Mouse (Mus musculus) hindbrain, embryonic 15.5 days (tissue): ENCODE results near the gene Pigt. TPM values are rescaled to one million over a fixed set of nuclear protein-coding genes. Genes with fewer than 3 reads are reported as not detected.

ENCODE experiments used
- ATAC-seq: fragments of 200-750 bp; cut with Nextera tagmentation; 2 replicates; pipeline ENCODE4 v1.8.0; 2017; ENCODE audit warnings: low read depth, moderate number of reproducible peaks, moderate TSS enrichment; ENCODE audit not compliant: low FRiP score
- H3K27ac ChIP-seq: fragments of 300-500 bp; sonication (generic); replicated peaks from 2 replicates; pipeline ENCODE4 v1.5.1; 2015; ENCODE audit warnings: mild to moderate bottlenecking, inconsistent platforms
- H3K27me3 ChIP-seq: fragments of 300-500 bp; sonication (generic); 2 replicates; pipeline ENCODE4 v1.6.1; 2015; ENCODE audit warnings: control low read depth, inconsistent platforms
- H3K36me3 ChIP-seq: fragments of 300-500 bp; sonication (generic); 2 replicates; pipeline ENCODE4 v1.6.1; 2015; ENCODE audit warnings: control low read depth, inconsistent platforms
- H3K4me1 ChIP-seq: fragments of 300-500 bp; sonication (generic); replicated peaks from 2 replicates; pipeline ENCODE4 v1.6.1; 2015; ENCODE audit warnings: control low read depth, inconsistent platforms
- H3K4me2 ChIP-seq: fragments of 300-500 bp; sonication (generic); 2 replicates; pipeline ENCODE4 v1.6.1; 2015; ENCODE audit warnings: moderate library complexity, mild to moderate bottlenecking, inconsistent platforms
- H3K4me3 ChIP-seq: fragments of 300-500 bp; sonication (generic); 2 replicates; pipeline ENCODE4 v1.5.1; 2015; ENCODE audit warnings: mild to moderate bottlenecking, inconsistent platforms
- H3K9ac ChIP-seq: fragments of 300-500 bp; sonication (generic); 2 replicates; pipeline ENCODE4 v1.6.1; 2015; ENCODE audit warnings: inconsistent platforms
- H3K9me3 ChIP-seq: fragments of 300-500 bp; sonication (generic); 2 replicates; pipeline ENCODE4 v1.6.1; 2016; ENCODE audit warnings: control low read depth, inconsistent platforms
- WGBS: fragments of 180-500 bp; shearing (Covaris S2); methylation state at CpG from one replicate; pipeline ENCODE4 v1.1.7; 2015; 5-methylcytosine and 5-hydroxymethylcytosine counted together
- polyA plus RNA-seq: library from polyadenylated mRNA; unstranded; fragments of >200 nt; fragmentation: Nextera tagmentation; extraction: Ambion mirVana; gene quantifications from 2 replicates; pipeline ENCODE4 v1.2.1, GENCODE M21; 2015

Gene Pigt
- polyA plus RNA-seq, 1 experiment from 2014 or later = 103 TPM

DNA sequence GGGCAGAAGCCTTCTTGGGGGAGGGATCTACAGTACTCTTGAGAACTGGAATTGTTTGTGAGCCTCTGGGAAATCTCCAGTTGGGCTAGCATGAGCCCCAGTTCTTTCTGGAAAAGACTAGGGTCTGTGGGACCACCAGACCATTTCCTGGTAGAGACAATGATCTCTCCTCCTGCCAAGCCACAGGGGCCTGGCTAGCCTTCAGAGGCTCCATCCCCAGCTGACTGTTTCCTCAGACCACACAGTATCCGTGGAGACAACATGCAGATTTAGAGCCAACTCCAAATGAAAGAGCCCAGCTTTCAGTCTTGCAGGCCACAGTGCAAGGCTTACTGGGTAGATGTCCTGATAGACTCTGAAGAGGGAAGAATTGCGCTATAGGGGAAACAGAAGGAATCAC is 3.2 kb upstream of the Pigt start:
- no peak overlapping the region for H3K4me2 ChIP-seq
- peaks cover 14% of the 10 kb centered on the region for H3K36me3 ChIP-seq
- no peak overlapping the region for H3K9ac ChIP-seq
- H3K4me3 ChIP-seq = no peak overlapping the region
- H3K9me3 ChIP-seq = no peaks in the 10 kb centered on the region
- 44% methylated on average over 2 of the region's 2 CpGs for WGBS
- peak; percentile 49; the same call in 1 of the 2 replicates for ATAC-seq
- H3K27me3 ChIP-seq = no peaks in the 10 kb centered on the region
- H3K4me1 ChIP-seq = peaks cover 19% of the 10 kb centered on the region
- no peak overlapping the region for H3K27ac ChIP-seq

DNA sequence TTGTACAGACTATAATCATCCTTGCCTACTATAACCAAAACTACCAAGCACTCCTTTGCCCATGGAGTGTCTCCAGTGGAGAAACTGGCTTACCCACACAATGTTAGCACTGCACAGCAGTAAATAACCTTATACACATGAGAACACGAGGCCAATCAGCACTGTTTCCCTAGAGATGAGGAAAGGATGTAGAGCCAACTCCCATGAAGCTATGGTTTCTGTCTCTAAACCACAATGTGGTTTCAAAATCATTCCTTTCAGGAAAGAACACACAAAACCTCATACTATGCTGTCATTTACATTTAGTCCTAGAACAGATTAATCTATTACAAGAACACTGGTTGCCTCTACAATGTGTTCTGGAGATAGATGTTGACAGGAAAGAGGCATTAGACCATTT is 989 bp upstream of the Pigt start:
- no peak overlapping the region for H3K9ac ChIP-seq
- 59% methylated on average over 1 of the region's 1 CpGs for WGBS
- ATAC-seq = no peak
- no peaks in the 10 kb centered on the region for H3K9me3 ChIP-seq
- peak overlapping the region; percentile 89 for H3K4me2 ChIP-seq
- H3K4me3 ChIP-seq = peak overlapping the region; percentile 58
- H3K27me3 ChIP-seq = no peaks in the 10 kb centered on the region
- peaks cover 15% of the 10 kb centered on the region for H3K36me3 ChIP-seq
- no peak overlapping the region for H3K27ac ChIP-seq
- peaks cover 23% of the 10 kb centered on the region for H3K4me1 ChIP-seq

DNA sequence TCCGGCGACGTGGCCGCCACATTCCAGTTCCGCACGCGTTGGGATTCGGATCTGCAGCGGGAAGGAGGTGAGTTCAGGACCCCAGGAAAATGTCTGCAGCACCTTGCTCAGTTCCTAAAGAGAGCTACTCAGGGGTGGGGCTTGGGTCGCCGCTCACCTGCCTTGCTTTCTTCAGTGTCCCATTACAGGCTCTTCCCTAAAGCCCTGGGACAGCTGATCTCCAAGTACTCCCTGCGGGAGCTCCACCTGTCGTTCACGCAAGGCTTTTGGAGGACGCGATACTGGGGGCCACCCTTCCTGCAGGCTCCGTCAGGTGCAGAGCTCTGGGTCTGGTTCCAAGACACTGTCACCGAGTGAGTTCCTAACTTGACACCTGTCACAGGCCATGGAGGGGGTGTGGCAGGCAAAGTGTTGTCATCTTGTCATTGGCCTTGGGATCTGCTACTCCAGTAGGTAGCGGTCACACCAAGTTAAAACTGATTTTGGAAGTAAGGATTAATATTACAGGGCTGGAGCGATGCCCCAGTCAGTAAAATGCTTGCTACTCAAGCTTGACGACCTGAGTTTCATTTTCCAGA is 460 bp downstream of the Pigt start:
- Histone ChIP-seq H3K27me3 (no peaks in the 10 kb centered on the region), H3K27ac (peak overlapping the region; percentile 82; the same call in 1 of the 2 replicates), H3K9ac (peak overlapping the region; percentile 68), H3K36me3 (peaks cover 28% of the 10 kb centered on the region), H3K4me2 (peak overlapping the region; percentile 89), H3K9me3 (no peaks in the 10 kb centered on the region), H3K4me3 (peak overlapping the region; percentile 58), H3K4me1 (peaks cover 23% of the 10 kb centered on the region)
- peak; percentile 67 for ATAC-seq
- WGBS = 7% methylated on average over 21 of the region's 21 CpGs

DNA sequence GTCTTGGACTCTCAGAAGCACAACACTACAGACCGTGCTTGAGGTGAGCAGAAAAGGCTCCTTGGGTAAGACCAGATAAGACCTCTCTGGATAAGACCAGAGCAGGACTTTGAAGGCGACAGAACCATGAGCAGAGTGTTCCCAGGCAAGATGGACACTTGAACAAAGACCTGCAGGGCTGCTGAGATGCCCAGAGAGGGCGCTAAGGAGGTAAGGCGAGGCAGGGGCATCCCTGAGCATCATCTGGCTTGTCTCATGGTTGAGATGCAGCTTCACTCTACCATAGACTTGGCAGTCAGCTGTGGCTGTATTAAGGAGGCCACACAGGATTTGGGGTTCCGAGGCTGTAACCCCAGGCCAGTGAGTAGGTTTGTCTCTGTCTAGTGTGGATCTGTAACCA is 2.0 kb downstream of the Pigt start:
- H3K9ac ChIP-seq = no peak overlapping the region
- H3K27me3 ChIP-seq = no peaks in the 10 kb centered on the region
- H3K4me1 ChIP-seq = peaks cover 23% of the 10 kb centered on the region
- no peak overlapping the region for H3K4me2 ChIP-seq
- no peak for ATAC-seq
- peaks cover 43% of the 10 kb centered on the region for H3K36me3 ChIP-seq
- 71% methylated on average over 5 of the region's 5 CpGs for WGBS
- peaks cover 6% of the 10 kb centered on the region; the same call in 1 of the 2 replicates for H3K9me3 ChIP-seq
- no peak overlapping the region for H3K27ac ChIP-seq
- H3K4me3 ChIP-seq = no peak overlapping the region

DNA sequence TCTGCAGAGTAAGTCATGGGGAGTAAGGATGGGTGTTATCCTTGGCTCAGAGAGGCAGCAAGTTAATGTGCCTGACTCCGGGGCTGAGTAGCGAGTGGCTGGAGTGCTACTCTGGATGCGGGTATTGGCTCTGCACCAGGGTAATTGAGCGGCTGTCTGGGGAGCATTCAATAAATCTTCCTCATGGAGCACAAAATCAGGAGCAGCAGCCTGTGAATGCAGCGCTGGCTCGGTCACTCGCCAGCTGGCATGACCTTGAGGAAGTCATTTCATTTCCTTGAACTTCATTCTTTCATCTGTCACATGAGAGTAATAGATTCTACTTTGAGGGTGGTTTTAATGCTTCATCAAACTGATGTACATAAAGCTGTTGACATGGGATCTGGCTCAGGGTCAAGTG is 3.2 kb downstream of the Pigt start:
- Histone ChIP-seq H3K27ac (no peak overlapping the region), H3K4me3 (no peak overlapping the region), H3K4me1 (peaks cover 23% of the 10 kb centered on the region), H3K4me2 (no peak overlapping the region), H3K9me3 (peaks cover 7% of the 10 kb centered on the region; the same call in 1 of the 2 replicates), H3K9ac (no peak overlapping the region), H3K36me3 (peaks cover 55% of the 10 kb centered on the region), H3K27me3 (no peaks in the 10 kb centered on the region)
- 77% methylated on average over 7 of the region's 7 CpGs for WGBS
- 0 out of 2 replicates have a peak, but pooled peaks have one; percentile 9 for ATAC-seq

DNA sequence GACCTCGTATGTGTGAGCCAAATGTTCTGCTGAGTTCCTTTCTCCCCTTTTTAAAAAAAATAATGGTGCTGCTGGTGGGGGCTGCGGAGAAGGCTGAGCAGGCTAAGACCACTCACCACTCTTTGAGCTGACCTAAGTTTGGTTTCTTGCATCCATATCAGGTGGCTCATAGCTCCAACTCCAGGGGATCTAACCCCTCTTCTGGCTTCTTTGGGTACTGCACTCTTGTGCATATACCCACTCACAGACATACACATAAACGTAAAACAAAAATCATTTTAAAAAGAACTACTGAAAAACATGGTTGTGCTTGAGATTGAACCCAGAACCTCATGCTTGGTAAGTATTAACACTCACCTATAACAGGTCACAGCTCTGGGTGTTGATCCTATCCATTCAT is 7.6 kb downstream of the Pigt start:
- H3K27me3 ChIP-seq = no peaks in the 10 kb centered on the region
- no peak overlapping the region for H3K9ac ChIP-seq
- peaks cover 7% of the 10 kb centered on the region; the same call in 1 of the 2 replicates for H3K9me3 ChIP-seq
- no peak for ATAC-seq
- H3K4me2 ChIP-seq = no peak overlapping the region
- 96% methylated on average over 3 of the region's 3 CpGs for WGBS
- H3K36me3 ChIP-seq = peaks cover 57% of the 10 kb centered on the region
- no peaks in the 10 kb centered on the region for H3K4me1 ChIP-seq
- H3K27ac ChIP-seq = no peak overlapping the region
- H3K4me3 ChIP-seq = no peak overlapping the region

DNA sequence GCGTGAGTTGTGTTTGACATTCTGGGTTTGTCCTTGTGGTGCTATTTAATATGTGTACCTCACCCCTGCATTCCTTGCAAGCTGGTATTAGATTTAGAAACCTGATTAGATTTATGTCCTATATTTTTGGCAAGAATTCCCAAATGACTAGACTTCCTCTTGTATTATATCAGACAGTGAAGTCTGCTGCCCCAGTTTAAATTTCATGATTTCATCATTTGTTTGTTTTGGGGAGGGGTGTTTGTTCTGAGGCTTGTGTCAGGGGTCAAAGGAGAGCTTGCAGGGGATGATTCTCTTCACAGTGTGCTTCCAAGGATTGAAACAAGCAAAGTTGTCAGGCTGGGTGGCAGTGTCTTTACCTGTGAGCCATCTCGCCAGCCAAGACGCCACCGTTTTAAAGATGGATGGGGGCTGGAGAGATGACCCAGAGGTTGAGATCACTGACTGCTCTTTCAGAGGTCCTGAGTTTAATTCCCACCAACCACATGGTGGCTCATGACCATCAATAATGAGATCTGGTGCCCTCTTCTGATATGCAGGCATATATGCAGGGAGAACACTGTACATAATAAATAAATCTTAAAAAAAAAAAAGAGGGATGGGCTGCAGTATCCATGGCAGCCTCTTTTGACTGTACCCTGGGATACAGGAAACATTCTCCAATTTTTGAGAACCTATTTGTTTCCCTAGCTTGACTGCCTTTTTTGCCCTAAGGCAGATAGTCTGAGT is 8.5 kb downstream of the Pigt start:
- Histone ChIP-seq H3K9me3 (peaks cover 7% of the 10 kb centered on the region; the same call in 1 of the 2 replicates), H3K4me2 (no peak overlapping the region), H3K4me1 (no peaks in the 10 kb centered on the region), H3K4me3 (no peak overlapping the region), H3K27me3 (no peaks in the 10 kb centered on the region), H3K27ac (no peak overlapping the region), H3K9ac (no peak overlapping the region), H3K36me3 (peaks cover 49% of the 10 kb centered on the region)
- ATAC-seq = no peak
- 93% methylated on average over 4 of the region's 4 CpGs for WGBS

DNA sequence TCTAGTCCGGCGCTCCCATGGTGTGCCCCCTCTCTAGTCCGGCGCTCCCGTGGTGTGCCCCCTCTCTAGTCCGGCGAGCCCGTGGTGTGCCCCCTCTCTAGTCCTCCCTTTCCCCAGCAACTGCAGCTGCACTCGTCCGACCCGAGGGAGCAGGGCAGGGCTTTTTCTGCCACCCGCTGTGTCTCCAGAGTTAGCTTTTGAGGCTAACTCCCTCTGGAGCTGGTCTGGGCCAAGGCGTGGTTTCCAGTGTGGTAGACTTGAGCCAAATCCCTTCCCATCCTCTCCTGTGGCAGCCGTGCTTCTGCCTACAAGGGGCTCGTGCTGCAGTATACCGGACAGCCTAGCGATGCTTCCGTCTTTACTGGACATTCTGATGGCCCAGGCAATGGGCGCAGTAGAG is 10.5 kb downstream of the Pigt start:
- Histone ChIP-seq H3K9me3 (peaks cover 7% of the 10 kb centered on the region; the same call in 1 of the 2 replicates), H3K36me3 (peaks cover 31% of the 10 kb centered on the region), H3K4me2 (no peak overlapping the region), H3K4me3 (no peak overlapping the region), H3K9ac (no peak overlapping the region), H3K4me1 (no peaks in the 10 kb centered on the region), H3K27me3 (no peaks in the 10 kb centered on the region), H3K27ac (no peak overlapping the region)
- 86% methylated on average over 19 of the region's 19 CpGs for WGBS
- ATAC-seq = no peak

DNA sequence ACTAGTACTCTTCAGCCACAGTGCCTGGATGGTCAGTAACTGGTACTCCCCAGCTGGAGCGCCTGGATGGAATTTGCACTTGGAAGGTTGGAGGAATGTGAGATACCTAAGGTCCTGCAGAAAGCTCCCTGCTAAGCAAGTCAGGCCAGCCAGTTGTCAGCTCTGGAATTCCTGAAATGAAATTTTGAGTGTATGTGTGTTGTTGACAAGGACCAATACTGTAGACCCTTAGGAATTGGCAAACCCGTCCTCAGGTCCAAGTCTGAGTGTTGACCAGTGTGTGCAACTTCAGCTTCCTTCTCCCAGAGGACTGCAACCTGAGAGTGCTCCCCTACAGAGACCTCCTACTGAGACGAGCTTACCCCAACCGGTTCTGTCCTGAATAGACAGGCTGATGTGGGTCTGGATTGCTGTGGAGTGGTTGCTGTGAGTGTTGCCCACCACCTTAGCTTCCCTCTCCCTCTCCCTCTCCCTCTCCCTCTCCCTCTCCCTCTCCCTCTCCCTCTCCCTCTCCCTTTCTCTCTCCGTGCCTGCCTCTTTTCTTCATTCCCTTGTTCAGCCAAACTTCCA is 13.4 kb downstream of the Pigt start:
- H3K27ac ChIP-seq = no peak overlapping the region
- ATAC-seq = no peak

DNA sequence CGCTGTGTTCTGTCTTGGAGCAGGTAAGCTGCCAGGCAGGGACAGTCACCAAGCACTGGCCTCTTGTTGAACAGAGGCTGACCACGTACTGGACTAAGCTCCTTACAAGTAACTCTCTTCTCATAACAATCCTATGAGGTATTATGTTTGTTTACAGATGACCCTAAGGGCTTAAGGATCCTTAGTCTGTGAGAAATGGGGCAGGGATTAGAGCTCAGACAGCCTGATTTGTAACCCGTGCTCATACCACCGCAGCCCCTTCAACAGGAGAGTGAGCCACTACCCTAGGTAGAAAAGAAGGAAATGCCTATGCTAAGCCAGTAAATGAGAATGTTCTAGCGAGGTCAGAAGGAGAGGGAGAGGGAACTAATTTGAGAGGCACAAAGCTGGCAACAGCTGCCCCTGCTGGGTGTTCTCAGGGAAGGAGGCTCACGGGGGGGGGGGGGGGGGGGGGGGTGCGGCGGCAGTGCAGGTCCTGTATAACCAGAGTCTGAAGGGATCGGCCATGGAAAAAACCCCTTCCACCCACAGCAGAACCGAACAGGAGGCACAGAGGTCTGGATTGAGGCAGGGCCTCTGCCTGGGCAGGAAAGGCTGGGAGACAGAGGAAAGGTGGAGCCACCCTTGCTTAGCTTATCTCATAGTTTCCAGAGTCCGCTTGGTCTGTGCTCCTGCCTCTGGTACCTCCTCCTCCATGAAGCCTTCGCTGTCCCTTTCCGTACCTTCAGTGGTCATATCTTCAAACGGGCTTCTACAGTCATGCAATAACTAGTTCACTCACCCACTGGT is 15.0 kb downstream of the Pigt start:
- no peaks in the 10 kb centered on the region for H3K4me1 ChIP-seq

More for the DNA sequence above, 13.4 kb downstream of the Pigt start:
- Histone ChIP-seq H3K4me3 (no peak overlapping the region), H3K27me3 (no peaks in the 10 kb centered on the region), H3K4me1 (no peaks in the 10 kb centered on the region), H3K9ac (no peak overlapping the region), H3K9me3 (no peaks in the 10 kb centered on the region), H3K36me3 (peaks cover 2% of the 10 kb centered on the region; the same call in 1 of the 2 replicates), H3K4me2 (no peak overlapping the region)
- WGBS = 49% methylated on average over 5 of the region's 5 CpGs

DNA sequence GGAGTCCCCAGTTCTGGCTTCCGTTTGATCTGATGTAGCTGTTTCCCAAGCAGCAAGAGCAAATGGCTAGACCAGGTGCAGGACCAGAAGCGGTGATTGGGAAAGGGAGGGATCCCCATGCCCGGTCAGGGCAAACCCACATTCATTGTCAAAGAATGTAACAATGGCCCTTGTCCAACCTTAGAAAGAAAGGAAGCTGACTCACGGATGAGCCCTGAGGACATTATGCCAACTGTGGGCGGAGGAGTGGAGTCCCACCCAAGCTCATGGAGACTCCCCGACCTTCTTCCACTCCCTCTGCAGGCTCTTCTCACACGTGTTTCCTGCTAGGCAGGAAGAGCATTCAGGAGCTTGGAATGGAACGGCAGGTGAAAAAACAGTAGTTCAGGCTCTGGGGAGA is 16.1 kb downstream of the Pigt start:
- 72% methylated on average over 8 of the region's 8 CpGs for WGBS
- Histone ChIP-seq H3K36me3 (no peaks in the 10 kb centered on the region), H3K9me3 (no peaks in the 10 kb centered on the region), H3K4me3 (no peak overlapping the region), H3K4me2 (no peak overlapping the region), H3K27ac (no peak overlapping the region), H3K4me1 (no peaks in the 10 kb centered on the region), H3K27me3 (no peaks in the 10 kb centered on the region), H3K9ac (no peak overlapping the region)
- no peak for ATAC-seq

More for the DNA sequence above, 15.0 kb downstream of the Pigt start:
- H3K9ac ChIP-seq = no peak overlapping the region
- H3K4me3 ChIP-seq = no peak overlapping the region
- H3K36me3 ChIP-seq = no peaks in the 10 kb centered on the region
- 77% methylated on average over 11 of the region's 14 CpGs for WGBS
- ATAC-seq = no peak
- no peak overlapping the region for H3K27ac ChIP-seq
- no peaks in the 10 kb centered on the region for H3K27me3 ChIP-seq
- H3K4me2 ChIP-seq = no peak overlapping the region
- H3K9me3 ChIP-seq = no peaks in the 10 kb centered on the region

DNA sequence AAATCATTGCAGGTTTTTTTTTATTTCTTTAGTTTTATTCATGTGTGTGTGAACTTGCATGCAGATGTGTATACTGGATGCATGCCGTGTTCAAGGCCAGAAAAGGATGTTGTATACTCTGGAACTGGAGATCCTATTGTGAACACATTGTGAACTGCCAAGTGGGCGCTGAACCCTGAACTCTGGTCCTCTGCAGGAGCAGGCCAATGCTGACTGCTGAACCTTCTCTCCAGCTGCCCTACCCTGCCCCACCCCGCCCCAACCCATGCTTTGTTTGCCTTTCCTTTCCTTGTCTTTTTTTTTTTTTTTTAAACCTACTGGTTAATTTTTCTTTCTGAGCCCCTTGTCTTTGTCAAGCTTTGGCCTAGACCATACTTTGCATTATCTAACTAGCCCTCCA is 17.6 kb downstream of the Pigt start:
- Histone ChIP-seq H3K4me3 (no peak overlapping the region), H3K9ac (no peak overlapping the region), H3K36me3 (no peaks in the 10 kb centered on the region), H3K9me3 (no peaks in the 10 kb centered on the region), H3K27me3 (no peaks in the 10 kb centered on the region), H3K4me2 (no peak overlapping the region), H3K4me1 (no peaks in the 10 kb centered on the region), H3K27ac (no peak overlapping the region)
- WGBS = 81% methylated on average over 3 of the region's 3 CpGs
- no peak for ATAC-seq
